Mouse (Mus musculus) thymus, adult 2 months (tissue): ENCODE data around the gene Selenoh.

Experiments
- CTCF ChIP-seq: fragments of 200-500 bp; IDR thresholded peaks from 2 replicates; pipeline ENCODE4 v1.5.1; 2012; ENCODE audit warnings: mild to moderate bottlenecking, control low read depth, low read length, moderate library complexity, borderline replicate concordance; ENCODE audit not compliant: control insufficient read depth, poor library complexity, insufficient read depth; ENCODE audit errors: extremely low read depth
- POLR2A ChIP-seq: fragments of 200-500 bp; IDR thresholded peaks from 2 replicates; pipeline ENCODE4 v1.6.1; 2012; ENCODE audit warnings: mild to moderate bottlenecking, low read length, control low read depth, moderate library complexity; ENCODE audit not compliant: control insufficient read depth, poor library complexity, insufficient read depth; ENCODE audit errors: extremely low read depth

GRCm38 (mm10) chr2:84658806-84659205, 11.8 kb downstream of the Selenoh start, which contains the start of gene Btbd18:
- TF ChIP-seq POLR2A (no peak), CTCF (no peak)
